Mouse (Mus musculus) hindlimb bud, embryonic 11.5 days (tissue): ENCODE results near the gene Gm20662.

Experiments
- DNase-seq: peaks from one replicate; pipeline ENCODE4 v3.0.0-alpha.2; 2012; ENCODE audit warnings: low read depth, low spot score; ENCODE audit errors: extremely low spot score

Gm20662 gene

DNA sequence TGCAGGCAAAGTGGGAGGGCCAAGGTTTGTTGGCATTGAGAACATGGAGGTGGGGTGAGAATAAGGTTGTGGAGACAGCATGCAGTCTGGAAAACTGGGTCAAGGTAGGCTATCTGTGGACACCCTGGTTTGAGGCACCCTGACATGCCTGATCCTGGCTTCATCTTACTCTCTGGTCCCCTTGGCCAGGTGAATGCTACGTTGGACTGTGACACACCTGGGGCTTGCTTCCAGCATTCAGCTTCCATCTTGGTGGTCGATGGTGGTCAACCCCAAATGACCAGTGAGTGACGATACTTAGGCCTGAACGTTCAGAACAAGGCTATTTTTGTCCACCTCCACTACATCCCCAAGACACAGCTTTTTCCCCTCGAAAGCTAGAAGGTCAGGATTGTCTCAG is at the start of gene Gm20662:
Gene Gm20662 (plus strand): TSS at position 301 of the 400 bp plus-strand sequence.
- DNase-seq = no peak

DNA sequence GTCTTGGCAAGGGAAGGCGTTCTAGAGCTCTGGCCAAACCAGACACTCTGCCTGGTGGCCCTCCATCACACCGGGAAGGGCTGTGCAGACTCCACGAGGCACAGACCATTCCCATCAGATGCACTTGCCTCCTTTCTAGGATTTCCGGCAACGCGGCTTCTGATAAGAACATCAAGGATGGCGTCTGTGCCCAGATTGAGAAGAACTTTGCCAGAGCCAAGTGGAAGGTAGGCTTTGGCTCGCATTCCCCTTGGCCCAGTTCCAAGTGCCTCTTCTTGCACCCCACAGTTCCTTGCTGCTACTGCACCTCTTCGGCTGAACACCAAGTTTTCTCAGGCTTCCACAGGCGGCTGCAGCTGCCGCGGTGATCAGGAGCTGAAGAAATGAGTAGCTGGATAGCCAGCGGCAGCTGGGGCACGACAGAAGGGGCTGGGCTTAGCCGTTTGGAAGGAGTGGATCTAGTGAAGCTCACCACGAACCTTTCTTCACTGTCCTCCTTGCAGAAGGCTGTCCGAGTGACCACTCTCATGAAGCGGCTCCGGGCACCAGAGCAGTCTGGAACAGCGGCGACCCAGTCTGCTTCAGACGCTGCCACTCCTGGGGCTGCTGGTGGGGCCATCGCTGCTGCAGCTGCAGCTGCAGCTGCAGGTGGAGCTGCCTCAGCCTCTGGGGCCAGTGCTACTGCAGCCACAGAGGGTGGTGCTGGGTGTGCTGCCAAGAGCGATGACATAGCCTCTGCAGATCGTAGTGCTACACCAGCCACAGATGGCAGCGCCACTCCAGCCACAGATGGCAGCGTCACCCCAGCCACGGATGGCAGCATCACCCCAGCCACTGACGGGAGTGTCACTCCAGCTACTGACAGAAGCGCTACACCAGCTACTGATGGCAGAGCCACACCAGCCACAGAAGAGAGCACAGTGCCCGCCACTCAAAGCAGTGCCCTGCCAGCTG is 48.6 kb upstream of the Gm20662 start:
- DNase-seq = no peak

DNA sequence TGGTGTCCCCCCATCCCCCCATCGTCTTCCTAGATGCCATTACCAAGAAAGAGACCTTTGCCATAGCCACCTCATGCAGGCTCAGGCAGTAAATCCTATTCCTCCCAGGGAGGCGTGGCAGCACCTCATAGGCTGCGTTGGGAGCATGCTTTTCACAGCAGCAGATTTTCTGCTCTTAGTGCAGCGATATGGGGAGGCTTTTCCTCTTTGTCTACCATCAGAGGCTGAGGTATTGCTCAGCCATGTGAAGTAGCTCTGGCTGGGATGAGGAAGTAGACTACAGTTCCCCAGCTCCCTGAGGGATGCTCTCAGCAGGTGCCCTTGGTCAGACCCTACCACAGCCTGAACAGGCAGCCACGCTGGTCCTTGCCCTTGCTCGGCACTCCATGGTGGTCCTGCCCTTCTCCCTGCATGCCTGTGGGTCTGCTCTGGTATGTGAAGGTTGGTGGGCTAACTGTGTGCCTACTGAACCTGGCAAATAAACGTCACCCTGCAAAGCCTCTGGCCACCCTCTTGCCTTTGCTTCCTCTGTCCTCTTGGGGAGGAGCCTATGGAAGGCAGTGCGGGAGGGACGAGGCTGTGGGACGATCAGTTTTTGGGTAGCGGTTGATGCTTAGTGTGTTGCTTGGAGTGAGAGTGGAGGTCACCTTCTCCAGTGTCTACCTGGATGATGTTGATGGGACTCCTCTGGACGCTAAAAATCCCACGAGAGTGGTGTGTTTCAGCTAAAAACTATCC is 46.8 kb upstream of the Gm20662 start:
- DNase-seq = no peak

DNA sequence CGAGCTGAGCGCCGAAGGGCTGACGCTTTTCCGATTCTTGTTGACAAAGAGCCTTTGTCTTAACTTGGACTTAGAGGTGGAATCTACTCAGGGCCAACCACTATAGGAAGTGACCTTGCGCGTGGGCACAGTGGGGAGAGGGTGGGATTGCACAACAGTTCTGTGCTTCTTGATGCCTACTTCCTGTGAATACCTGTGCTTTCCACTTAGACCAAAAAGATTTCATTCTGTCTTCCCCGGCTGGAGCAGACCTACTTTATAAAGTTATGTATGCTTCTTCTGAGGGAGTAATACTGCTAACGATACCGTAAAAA is 46.3 kb upstream of the Gm20662 start, which contains the start of gene Traip:
Gene Traip (plus strand): TSS at position 215 of the 314 bp plus-strand sequence.
- no peak for DNase-seq

DNA sequence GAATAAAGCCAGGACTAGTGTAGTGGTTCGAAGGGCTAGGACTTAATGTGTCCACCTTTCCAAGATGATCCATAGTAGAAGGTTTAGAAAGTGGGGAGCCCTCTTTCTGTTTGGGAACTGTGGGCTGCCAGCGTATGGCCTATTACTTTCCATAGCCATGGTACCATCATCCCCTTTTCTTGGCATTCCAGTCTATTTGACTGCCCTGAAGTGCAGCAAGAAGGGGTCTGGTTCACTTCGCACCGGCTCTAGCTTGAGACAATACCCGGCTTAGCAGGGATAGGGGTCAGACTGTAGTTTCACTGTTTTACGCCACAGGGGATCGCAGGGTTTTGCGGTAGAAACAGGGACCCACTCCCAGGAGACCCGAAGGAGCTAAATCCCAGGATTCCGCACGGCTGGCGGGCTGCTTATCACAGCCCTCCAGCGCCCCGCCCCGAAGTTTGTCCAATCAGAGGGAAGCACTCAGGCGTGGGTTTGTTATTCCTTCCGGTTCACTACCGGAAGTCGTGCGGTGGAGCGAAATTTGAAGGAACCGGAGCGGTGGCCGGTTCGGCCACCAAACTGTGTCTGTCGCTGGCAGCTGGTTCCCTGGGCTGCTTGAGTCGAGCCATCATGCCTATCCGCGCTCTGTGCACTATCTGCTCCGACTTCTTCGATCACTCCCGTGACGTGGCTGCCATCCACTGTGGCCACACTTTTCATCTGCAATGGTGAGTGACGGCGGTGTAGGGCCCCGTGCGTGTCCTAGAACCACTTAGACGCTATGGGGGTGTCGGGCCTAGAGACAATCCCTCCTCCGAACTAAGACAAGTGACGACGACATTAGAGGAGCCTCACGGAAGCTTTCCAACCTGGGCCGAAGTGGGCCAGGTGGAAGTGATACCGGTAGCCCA is 45.4 kb upstream of the Gm20662 start:
- DNase-seq = peak; percentile 57

DNA sequence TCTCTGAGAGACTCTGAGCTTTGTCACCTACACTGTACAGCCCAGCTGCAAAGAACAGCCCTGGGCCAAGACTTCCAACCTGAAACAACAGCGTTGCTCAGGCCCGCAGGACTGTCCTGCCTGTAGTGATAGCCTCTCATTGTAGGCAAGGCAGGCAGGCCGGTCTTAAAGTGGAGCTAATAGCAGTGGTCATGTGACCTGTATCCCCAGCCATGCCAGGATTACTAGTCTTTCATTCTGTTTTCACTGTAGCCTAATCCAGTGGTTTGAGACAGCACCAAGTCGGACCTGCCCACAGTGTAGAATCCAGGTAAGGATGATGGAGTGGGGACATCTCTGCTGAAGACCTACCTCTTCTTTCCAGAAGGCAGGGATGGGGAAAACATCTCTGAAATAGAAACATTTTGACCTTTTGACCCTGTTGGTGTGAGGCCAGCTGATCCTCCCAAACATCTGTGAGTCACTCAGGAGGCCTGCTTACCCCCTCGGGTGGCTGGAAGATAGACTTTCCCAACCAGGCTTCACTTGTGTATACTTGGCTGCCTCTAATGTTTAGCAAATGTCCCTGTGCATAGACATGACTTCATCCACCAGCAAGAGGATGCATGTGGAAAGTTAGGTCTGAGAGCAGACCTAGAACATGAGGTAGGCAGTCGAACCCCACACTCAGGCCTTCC is 40.4 kb upstream of the Gm20662 start:
- no peak for DNase-seq

DNA sequence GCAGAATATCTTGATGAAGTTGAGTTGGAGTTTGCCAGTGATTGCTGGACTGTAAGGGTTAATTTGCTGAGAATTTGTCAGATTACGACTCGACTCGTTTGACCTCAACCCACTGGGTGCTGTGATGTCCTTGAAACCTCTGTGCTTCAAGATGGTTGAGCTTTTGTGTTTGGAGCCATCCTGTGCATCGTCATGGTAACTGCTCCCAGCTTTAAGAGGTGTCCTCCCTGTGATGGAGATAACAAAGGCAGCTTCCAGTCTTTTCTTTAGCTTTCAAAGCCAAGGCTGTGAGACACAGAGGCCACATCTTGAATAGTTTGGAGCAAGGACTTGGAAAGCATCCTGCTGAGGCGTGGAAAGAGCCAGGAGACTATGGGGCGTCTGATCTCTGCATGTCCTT is 39.0 kb upstream of the Gm20662 start:
- no peak for DNase-seq

DNA sequence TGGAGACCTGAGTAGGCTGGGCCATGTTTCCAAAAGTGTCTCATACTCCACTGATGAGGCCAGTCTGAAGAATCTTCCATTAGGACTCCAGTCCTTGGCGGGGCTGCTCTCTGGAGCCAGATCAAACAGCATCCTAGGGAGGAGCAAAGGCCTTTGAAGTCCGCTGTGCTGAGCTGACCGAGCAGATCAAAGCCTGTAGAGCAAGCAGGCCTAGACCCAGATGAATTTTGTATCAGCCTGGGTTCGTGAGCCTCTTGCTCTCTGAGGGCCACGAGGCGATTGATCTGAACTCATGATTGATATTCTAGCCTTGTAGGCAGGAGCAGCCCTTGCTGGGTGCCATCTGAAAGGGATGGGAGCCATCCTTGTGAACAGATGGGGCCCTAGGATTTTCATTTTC is 36.3 kb upstream of the Gm20662 start:
- DNase-seq = no peak

DNA sequence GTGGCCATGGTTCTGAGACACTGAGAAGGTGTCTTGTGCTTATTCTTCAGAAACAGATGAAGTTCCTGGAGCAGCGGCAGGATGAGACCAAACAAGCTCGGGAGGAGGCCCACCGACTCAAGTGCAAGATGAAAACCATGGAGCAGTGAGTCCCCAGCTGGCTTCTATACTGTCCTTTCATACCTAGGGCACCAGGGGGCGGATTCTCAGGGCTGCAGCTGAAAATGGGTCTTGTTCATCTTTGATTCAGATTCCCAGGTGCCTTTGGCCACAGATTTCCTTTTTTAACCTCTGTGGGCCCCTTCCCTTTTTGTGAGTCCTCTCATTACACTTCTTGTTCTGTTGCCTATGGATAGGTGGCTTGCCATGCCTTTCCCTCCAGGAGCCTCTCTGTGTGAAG is 35.2 kb upstream of the Gm20662 start:
- DNase-seq = no peak

DNA sequence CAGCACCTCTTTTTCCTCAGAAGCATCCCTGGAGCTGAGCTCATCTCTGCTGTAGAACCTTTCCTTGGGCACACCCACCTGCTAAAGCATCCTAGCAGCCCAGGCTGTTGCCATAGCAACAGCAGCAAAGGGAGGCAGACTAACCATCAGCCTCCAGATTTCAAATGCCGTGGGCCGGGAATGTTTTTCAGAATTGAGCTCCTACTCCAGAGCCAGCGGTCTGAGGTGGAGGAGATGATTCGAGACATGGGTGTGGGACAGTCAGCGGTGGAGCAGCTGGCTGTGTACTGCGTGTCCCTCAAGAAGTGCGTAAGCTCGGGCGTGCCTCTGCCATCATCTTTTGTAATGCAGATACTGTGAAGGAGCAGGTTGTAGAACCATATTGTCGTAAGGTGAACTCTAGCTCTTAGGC is 34.8 kb upstream of the Gm20662 start:
- no peak for DNase-seq

DNA sequence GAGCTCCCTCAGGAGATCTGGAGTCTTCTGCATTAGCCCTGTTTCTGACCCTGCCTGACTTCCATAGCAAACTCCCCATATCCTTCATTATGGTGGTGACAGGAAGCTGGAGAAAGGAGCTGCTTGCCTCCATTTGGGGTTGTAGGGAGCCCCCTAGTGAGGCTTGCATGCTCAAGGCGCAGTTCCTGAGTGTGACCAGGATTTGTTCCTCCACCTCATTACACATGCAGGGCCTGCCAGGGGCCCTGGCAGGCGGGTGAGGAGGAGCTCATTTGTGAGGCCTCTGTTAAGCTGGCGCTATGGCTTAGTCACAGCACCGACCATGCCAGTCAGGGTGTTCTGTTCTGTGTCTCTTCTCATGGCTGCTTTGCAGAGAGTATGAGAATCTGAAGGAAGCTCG is 34.3 kb upstream of the Gm20662 start:
- no peak for DNase-seq

DNA sequence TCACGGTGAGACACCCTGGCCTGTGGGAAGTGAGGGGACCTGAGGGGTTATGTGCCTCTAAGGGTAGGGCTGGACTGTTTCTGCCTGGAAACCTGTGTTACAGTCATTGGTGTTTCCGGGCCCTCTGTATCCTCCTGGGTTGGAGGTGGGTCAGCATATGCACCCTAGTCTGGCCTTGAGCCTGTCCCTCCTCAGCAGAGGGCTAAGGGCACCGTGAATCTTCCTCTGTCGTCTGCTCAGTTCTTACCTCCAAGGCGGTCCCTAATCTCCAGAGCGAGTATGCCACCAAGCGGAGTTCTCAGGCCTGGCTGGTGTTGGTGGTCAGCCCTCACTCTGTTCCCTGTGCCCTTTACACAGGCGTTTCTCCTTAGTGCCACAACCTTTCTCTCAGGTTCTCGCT is 33.2 kb upstream of the Gm20662 start:
- no peak for DNase-seq

DNA sequence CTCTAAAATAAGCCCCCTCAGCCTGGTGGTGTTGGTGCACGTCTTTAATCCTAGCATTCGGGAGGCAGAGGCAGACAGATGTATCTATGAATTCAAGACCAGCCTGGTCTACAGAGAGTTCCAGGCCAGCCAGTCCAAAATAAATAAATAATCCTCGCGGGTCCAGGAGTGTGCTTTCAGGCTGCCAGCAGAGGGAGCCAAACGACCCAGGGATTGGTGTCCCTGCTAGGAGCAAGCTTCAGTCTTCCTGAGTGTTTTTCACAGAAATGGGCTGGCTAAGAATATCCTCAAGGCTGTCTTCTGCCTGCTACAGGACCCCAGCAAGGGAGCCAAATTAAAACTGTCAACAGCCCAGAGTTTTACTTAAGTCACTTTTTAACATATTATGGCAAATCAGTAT is 32.4 kb upstream of the Gm20662 start:
- DNase-seq = no peak

DNA sequence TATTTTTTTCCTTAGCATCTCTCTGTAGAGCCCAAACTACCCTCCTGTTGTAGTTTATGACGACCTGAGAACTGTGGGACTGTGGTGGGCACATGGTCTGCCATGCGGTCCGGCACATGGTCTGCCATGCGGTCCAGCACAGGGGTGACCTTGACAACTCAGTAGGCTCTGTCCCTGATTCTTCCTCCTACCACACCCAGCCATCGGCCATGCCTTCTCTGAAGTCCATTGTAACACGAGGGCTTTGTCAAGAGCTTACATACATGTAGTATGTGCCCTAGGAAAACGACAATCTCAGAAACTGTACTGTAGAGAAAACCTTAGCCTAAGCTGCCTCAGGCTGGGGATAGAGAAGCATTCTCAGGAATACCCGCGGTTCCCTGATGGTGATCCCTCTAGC is 31.5 kb upstream of the Gm20662 start:
- DNase-seq = no peak

DNA sequence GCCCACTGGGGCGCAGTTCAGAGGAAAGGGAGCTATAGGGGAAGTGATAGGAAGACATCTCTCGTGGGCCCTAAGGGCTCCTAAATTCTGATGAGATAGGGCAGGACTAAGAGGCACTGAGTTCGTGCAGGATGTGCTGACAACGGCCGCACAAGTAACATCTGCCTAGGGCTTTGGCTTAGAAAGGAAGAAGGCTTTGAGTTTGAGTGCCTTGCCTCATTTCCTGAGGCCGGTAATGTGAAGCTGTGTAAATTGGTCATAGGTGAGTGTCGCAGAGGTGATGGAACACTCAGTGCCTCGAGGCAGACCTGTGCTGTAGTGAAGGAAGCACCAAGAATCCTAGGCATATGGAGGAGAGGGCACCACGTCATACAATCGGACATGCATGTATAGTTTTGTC is 29.5 kb upstream of the Gm20662 start:
- no peak for DNase-seq

DNA sequence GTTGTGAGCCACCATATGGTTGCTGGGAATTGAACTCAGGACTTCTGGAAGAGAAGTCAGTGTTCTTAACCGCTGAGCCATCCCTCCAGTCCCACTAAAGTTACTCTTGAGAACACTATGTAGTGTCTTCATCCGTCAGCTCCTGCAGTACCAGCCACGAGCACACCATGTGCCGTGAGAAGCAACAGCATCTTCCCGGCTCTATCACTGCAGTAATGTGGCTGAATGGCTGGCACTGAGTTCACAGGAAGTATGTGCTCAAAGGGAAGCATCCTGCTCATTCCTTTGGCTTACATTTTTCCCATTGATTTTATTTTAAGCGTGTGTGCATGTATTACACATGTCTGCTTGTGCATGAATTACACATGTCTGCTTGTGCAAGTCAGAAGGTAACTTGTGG is 28.7 kb upstream of the Gm20662 start:
- no peak for DNase-seq

DNA sequence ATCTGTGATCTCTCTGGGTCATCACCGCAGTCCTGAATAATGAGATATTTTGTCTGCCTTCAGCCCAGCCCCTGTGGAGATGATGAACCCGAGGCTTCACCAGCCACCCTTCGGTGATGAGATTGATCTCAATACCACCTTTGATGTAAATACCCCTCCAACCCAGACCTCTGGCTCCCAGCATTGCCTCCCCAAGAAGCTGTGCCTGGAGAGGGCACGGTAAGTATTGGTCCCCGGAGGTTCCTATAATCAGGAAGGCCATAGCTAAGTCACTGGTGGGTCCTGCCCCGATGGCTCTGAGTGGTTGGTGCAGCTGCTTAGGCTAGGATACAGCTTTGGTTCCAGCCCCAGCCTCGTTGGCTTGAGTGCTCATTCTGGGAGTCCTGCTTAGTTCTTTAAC is 27.6 kb upstream of the Gm20662 start:
- no peak for DNase-seq

DNA sequence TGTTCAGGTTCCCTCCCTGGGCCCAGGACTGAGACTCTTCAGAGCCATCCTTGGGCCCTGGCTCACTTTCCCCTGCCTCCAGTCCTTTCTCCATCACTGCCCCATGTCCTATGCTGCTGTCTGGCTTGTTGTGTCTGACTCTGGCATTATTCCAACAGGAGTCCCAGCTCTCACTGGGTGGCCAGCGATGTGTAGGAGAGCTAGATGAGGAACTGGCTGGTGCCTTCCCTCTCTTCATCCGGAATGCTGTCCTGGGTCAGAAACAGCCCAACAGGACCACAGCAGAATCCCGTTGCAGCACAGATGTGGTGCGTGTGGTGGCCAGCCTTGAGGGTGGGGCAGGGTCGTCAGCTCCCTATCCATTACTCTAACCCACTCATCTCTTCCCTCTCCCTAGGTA is 25.8 kb upstream of the Gm20662 start:
- no peak for DNase-seq

DNA sequence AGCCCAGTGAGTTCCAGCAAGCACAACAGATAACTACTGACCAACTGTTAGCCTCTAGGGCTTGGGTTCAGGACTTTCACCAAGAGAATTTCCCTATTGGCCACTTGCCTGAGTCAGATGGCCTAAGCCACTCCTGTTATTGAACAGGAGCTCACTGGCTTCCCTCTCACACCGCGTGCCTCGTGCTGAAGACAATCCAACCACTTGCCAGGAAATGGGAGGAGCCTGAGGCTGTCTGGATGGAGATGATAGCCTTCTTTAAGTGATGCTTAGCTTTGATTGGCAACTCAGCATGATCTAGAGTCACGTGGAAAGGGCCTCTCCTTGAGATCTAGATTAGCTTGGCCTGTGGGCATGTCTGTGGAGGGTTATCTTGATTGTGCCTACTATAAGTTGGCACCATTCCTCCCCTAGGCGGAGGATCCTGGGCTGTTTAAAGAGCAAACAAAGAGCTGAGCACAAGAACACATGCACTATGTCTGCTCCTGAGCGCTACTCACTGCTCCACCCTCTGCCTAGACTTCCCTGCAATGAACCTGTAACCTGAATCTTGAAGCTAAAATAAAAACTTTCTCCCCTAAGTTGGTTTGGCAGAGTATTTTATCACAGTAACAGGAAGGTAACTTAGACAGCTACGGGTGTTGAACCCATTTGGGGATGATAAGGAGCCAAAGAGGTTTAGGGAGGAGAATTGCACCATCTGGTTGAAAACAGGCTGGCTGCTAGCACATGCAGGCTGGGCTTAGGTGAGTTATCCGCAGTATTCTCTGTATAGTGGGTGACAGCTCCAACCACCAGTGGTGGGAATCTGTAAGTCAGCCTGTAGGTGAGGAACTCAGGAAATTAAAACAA is 24.2 kb upstream of the Gm20662 start:
- DNase-seq = no peak
